Mouse (Mus musculus) bone marrow, adult 2 months (tissue): ENCODE data around the gene Pdzrn4.

Experiments
- CTCF ChIP-seq: fragments of 200-500 bp; IDR thresholded peaks from 2 replicates; pipeline ENCODE4 v1.5.1; 2011; ENCODE audit warnings: low read length, control low read depth; ENCODE audit not compliant: control insufficient read depth, insufficient read depth
- POLR2A ChIP-seq: fragments of 200-500 bp; IDR thresholded peaks from 2 replicates; pipeline ENCODE4 v1.6.1; 2011; ENCODE audit warnings: low read depth, mild to moderate bottlenecking, control low read depth, low read length, borderline replicate concordance; ENCODE audit not compliant: control insufficient read depth

- TF ChIP-seq CTCF (no peak), POLR2A (no peak)
Measured at GRCm38 (mm10) chr15:92415323-92415722, 18.6 kb downstream of the Pdzrn4 start.
